Mouse (Mus musculus) heart, embryonic 16.5 days (tissue): ENCODE data around the gene Relb. TPM values are rescaled to one million over a fixed set of nuclear protein-coding genes. Genes with fewer than 3 reads are reported as not detected.
A peak's percentile ranks its signal among the peaks of the same experiment; 100 is the strongest.

ENCODE experiments used
- ATAC-seq: fragments of 200-750 bp; cut with Nextera tagmentation; replicated peaks from 2 replicates; pipeline ENCODE4 v1.8.0; 2017; ENCODE audit warnings: moderate number of reproducible peaks; ENCODE audit not compliant: insufficient read depth, low FRiP score; ENCODE audit errors: extremely low read depth
- H3K27ac ChIP-seq: fragments of 300-500 bp; sonication (generic); 2 replicates; pipeline ENCODE4 v1.5.1; 2014; ENCODE audit warnings: mild to moderate bottlenecking, low read length, control low read depth, moderate library complexity
- H3K27me3 ChIP-seq: fragments of 300-500 bp; sonication (generic); 2 replicates; pipeline ENCODE4 v1.6.1; 2014; ENCODE audit warnings: low read length, mixed read lengths; ENCODE audit not compliant: control insufficient read depth, insufficient read depth
- H3K36me3 ChIP-seq: fragments of 300-500 bp; sonication (generic); 2 replicates; pipeline ENCODE4 v1.6.1; 2014; ENCODE audit not compliant: control insufficient read depth, insufficient read depth
- H3K4me1 ChIP-seq: fragments of 300-500 bp; sonication (generic); 2 replicates; pipeline ENCODE4 v1.6.1; 2014; ENCODE audit warnings: low read length, mixed read lengths; ENCODE audit not compliant: control insufficient read depth, insufficient read depth
- H3K4me2 ChIP-seq: fragments of 300-500 bp; sonication (generic); 2 replicates; pipeline ENCODE4 v1.6.1; 2014; ENCODE audit warnings: low read depth, mild to moderate bottlenecking, control low read depth, low read length
- H3K4me3 ChIP-seq: fragments of 300-500 bp; sonication (generic); 2 replicates; pipeline ENCODE4 v1.5.1; 2014; ENCODE audit warnings: mild to moderate bottlenecking, control low read depth, low read length
- H3K9ac ChIP-seq: fragments of 300-500 bp; sonication (generic); 2 replicates; pipeline ENCODE4 v1.6.1; 2014; ENCODE audit warnings: low read length, control low read depth
- H3K9me3 ChIP-seq: fragments of 300-500 bp; sonication (generic); replicated peaks from 2 replicates; pipeline ENCODE4 v1.6.1; 2016; ENCODE audit warnings: low read length; ENCODE audit not compliant: control insufficient read depth
- WGBS: fragments of 180-500 bp; shearing (Covaris S2); extraction: QIAGEN DNeasy Blood & Tissue Kit; methylation state at CpG from one replicate; pipeline ENCODE4 v1.1.7; 2014; 5-methylcytosine and 5-hydroxymethylcytosine counted together
- polyA plus RNA-seq: library from polyadenylated mRNA; unstranded; fragments of >200 nt; fragmentation: Nextera tagmentation; extraction: Ambion mirVana; gene quantifications from 2 replicates; pipeline ENCODE4 v1.2.1, GENCODE M21; 2015

Relb gene
- polyA plus RNA-seq, 1 experiment from 2014 or later, result 12.4 TPM

GRCm38 (mm10) chr7:19603849-19604605 is 25.2 kb downstream of the Relb start, which contains the start of gene Clasrp:
Gene Clasrp, minus strand, starts transcription at chr7:19604486.
- peak within 1 kb of the TSS; percentile 80 for H3K4me3 ChIP-seq
- H3K4me2 ChIP-seq, result peak within 1 kb of the TSS; percentile 91
- H3K4me1 ChIP-seq, result peaks cover 23% of the 10 kb centered on the region
- ATAC-seq, result peak; percentile 96
- peaks cover 15% of the 10 kb centered on the region for H3K36me3 ChIP-seq
- H3K9ac ChIP-seq, result peak within 1 kb of the TSS; percentile 93
- H3K9me3 ChIP-seq, result no peaks in the 10 kb centered on the region
- peak within 1 kb of the TSS; percentile 76 for H3K27ac ChIP-seq
- H3K27me3 ChIP-seq, result no peaks in the 10 kb centered on the region
- WGBS, result 1% methylated on average over 56 of the region's 57 CpGs

GRCm38 (mm10) chr7:19603055-19603454 is 26.2 kb downstream of the Relb start:
- Histone ChIP-seq H3K4me3 (no peak overlapping the region; the same call in 1 of the 2 replicates), H3K4me1 (peaks cover 23% of the 10 kb centered on the region), H3K27me3 (no peaks in the 10 kb centered on the region), H3K4me2 (peak overlapping the region; percentile 91), H3K36me3 (peaks cover 15% of the 10 kb centered on the region), H3K27ac (no peak overlapping the region), H3K9me3 (no peaks in the 10 kb centered on the region), H3K9ac (peak overlapping the region; percentile 93)
- ATAC-seq, result no peak
- whole genome bisulfite sequencing, result 74% methylated on average over 12 of the region's 12 CpGs

GRCm38 (mm10) chr7:19600562-19600961 is 28.7 kb downstream of the Relb start:
- Histone ChIP-seq H3K27ac (0 out of 2 replicates have a peak overlapping the region, but pooled peaks have one; percentile 28), H3K9ac (0 out of 2 replicates have a peak overlapping the region, but pooled peaks have one; percentile 12), H3K4me2 (no peak overlapping the region), H3K9me3 (no peaks in the 10 kb centered on the region), H3K27me3 (no peaks in the 10 kb centered on the region), H3K36me3 (peaks cover 15% of the 10 kb centered on the region), H3K4me3 (no peak overlapping the region), H3K4me1 (peaks cover 23% of the 10 kb centered on the region)
- WGBS, result 61% methylated on average over 5 of the region's 5 CpGs
- no peak for ATAC-seq

- H3K9ac ChIP-seq, result no peak overlapping the region
- H3K4me3 ChIP-seq, result no peak overlapping the region
- H3K4me1 ChIP-seq, result no peaks in the 10 kb centered on the region
- H3K27me3 ChIP-seq, result no peaks in the 10 kb centered on the region
- 82% methylated on average over 10 of the region's 10 CpGs for WGBS
- H3K4me2 ChIP-seq, result no peak overlapping the region
- H3K9me3 ChIP-seq, result no peaks in the 10 kb centered on the region
- ATAC-seq, result no peak
- peaks cover 47% of the 10 kb centered on the region for H3K36me3 ChIP-seq
- no peak overlapping the region for H3K27ac ChIP-seq
These were observed 36.0 kb downstream of the Relb start for GRCm38 (mm10) chr7:19593061-19593730.

- H3K9ac ChIP-seq, result no peak overlapping the region
These were observed 39.3 kb downstream of the Relb start for GRCm38 (mm10) chr7:19589917-19590316.

GRCm38 (mm10) chr7:19589207-19589606 is 40.0 kb downstream of the Relb start:
- no peak overlapping the region for H3K27ac ChIP-seq
- H3K4me2 ChIP-seq, result no peak overlapping the region
- H3K4me3 ChIP-seq, result no peak overlapping the region
- no peaks in the 10 kb centered on the region for H3K27me3 ChIP-seq
- no peak for ATAC-seq
- peaks cover 75% of the 10 kb centered on the region for H3K36me3 ChIP-seq
- no peak overlapping the region for H3K9ac ChIP-seq
- H3K4me1 ChIP-seq, result peaks cover 2% of the 10 kb centered on the region; the same call in 1 of the 2 replicates
- 55% methylated on average over 3 of the region's 3 CpGs for WGBS
- no peaks in the 10 kb centered on the region for H3K9me3 ChIP-seq

More at GRCm38 (mm10) chr7:19589917-19590316, 39.3 kb downstream of the Relb start:
- no peak overlapping the region for H3K4me2 ChIP-seq
- ATAC-seq, result no peak
- H3K27ac ChIP-seq, result no peak overlapping the region
- H3K4me3 ChIP-seq, result no peak overlapping the region
- H3K4me1 ChIP-seq, result peaks cover 2% of the 10 kb centered on the region; the same call in 1 of the 2 replicates
- WGBS, result 59% methylated on average over 3 of the region's 3 CpGs
- H3K27me3 ChIP-seq, result no peaks in the 10 kb centered on the region
- H3K9me3 ChIP-seq, result no peaks in the 10 kb centered on the region
- peaks cover 70% of the 10 kb centered on the region for H3K36me3 ChIP-seq

- H3K4me2 ChIP-seq, result no peak overlapping the region
- no peak for ATAC-seq
- no peak overlapping the region for H3K27ac ChIP-seq
- H3K4me1 ChIP-seq, result peaks cover 2% of the 10 kb centered on the region; the same call in 1 of the 2 replicates
- no peak overlapping the region for H3K9ac ChIP-seq
- no peaks in the 10 kb centered on the region for H3K9me3 ChIP-seq
- WGBS, result 75% methylated on average over 46 of the region's 46 CpGs
- H3K27me3 ChIP-seq, result no peaks in the 10 kb centered on the region
- H3K36me3 ChIP-seq, result peaks cover 82% of the 10 kb centered on the region
- H3K4me3 ChIP-seq, result no peak overlapping the region
These were observed 43.0 kb downstream of the Relb start for GRCm38 (mm10) chr7:19586269-19586668.

GRCm38 (mm10) chr7:19580634-19581033 is 48.6 kb downstream of the Relb start:
- no peak overlapping the region for H3K4me3 ChIP-seq
- no peak overlapping the region for H3K27ac ChIP-seq
- no peak overlapping the region for H3K4me2 ChIP-seq
- 83% methylated on average over 8 of the region's 8 CpGs for WGBS
- no peaks in the 10 kb centered on the region for H3K9me3 ChIP-seq
- ATAC-seq, result no peak
- H3K9ac ChIP-seq, result no peak overlapping the region
- peaks cover 39% of the 10 kb centered on the region for H3K36me3 ChIP-seq
- peaks cover 24% of the 10 kb centered on the region for H3K27me3 ChIP-seq
- H3K4me1 ChIP-seq, result peaks cover 12% of the 10 kb centered on the region

GRCm38 (mm10) chr7:19579751-19580150 is 49.5 kb downstream of the Relb start:
- no peak overlapping the region for H3K27ac ChIP-seq
- H3K27me3 ChIP-seq, result peaks cover 24% of the 10 kb centered on the region
- no peak overlapping the region for H3K9ac ChIP-seq
- H3K4me1 ChIP-seq, result peaks cover 12% of the 10 kb centered on the region
- H3K4me2 ChIP-seq, result no peak overlapping the region
- ATAC-seq, result no peak
- no peak overlapping the region for H3K4me3 ChIP-seq
- H3K9me3 ChIP-seq, result no peaks in the 10 kb centered on the region
- WGBS, result 86% methylated on average over 10 of the region's 10 CpGs
- peaks cover 32% of the 10 kb centered on the region for H3K36me3 ChIP-seq
